Mouse (Mus musculus) layer of hippocampus, postnatal 10 days (tissue): ENCODE measurements at regions not wholly inside any gene's neighbourhood (a gene's known extent, or its start where the extent isn't known, plus 50 kb on each side); places are given as distances from the start of the nearest gene placed in this dataset.

Experiments used
- DNase-seq, 2 experiments: peaks; one replicate each; pipeline ENCODE4 v3.0.0; 2021; ENCODE audit warnings: low spot score in 2 of 2

- no peak for DNase-seq
Measured at GRCm38 (mm10) chr9:61517906-61518305, 145.7 kb downstream of the Tle3 start.

- DNase-seq, result no peak
Measured at GRCm38 (mm10) chr9:61511436-61511835, 139.3 kb downstream of the Tle3 start.

DNA sequence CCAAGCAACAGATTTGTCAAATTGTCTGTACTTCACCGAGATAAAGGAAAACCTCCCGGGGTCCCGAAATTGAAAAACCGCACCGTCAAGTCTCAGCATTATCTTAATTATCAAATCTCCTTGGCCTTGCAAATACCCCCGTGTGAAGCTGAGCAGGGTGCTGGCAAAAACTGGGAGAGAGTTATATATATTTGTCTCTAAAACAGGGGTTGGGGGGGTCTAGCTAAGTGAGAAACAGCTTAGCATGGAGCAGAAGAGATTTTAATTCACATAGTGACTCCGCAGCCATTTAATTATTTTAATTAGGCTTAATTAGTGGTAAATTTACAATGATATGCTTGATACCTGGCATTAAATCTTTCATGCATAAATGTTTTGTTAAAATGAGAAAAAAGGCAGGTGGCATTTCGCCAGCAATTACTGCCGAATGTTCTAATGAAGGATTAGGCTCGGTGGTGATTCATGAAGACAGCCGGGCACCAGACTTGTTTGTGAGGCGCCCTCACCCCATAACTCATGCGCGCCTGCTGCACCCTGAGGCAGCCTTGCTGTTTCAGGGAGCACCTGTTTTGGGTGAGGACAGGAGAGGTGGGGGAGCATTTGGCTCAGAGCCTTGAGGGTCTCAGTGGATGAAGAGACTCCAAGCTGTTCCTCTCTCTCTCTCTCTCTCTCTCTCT lies 138.2 kb downstream of the Tle3 start:
- DNase-seq, result peak; percentile 59 to 69

- DNase-seq, result no peak
Measured at GRCm38 (mm10) chr9:61509591-61510191, 137.5 kb downstream of the Tle3 start.

- no peak for DNase-seq
Measured at GRCm38 (mm10) chr9:61509091-61509490, 136.9 kb downstream of the Tle3 start.

GRCm38 (mm10) chr9:61500851-61501250 lies 128.7 kb downstream of the Tle3 start:
- DNase-seq, result no peak

- peak in 1 of 2 experiments; percentile 19 for DNase-seq
Measured at GRCm38 (mm10) chr9:61492896-61493295, 120.7 kb downstream of the Tle3 start.

GRCm38 (mm10) chr9:61491131-61491712 lies 119.1 kb downstream of the Tle3 start:
- no peak for DNase-seq

GRCm38 (mm10) chr9:61489983-61490382 lies 117.8 kb downstream of the Tle3 start:
- no peak for DNase-seq

DNA sequence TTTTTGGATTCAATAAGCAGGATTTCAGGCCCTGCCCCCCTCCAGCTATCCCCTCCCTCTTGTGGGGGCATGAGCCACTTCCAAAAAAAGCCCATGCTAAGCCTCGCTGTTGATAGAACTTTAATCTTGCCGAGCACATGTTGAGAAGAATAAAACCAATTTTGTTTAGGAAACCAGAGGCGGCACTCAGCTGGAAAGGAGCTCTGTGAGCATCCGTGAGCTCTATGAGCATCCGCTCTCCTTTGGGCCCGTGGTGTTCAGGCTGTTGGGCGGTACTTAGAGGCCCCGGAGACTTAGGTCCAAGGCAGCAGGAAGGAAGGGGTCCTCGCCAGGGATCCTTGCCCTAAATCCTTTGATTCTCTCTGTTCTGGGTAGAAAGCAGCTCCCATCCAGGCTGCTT lies 117.0 kb downstream of the Tle3 start:
- no peak for DNase-seq

DNA sequence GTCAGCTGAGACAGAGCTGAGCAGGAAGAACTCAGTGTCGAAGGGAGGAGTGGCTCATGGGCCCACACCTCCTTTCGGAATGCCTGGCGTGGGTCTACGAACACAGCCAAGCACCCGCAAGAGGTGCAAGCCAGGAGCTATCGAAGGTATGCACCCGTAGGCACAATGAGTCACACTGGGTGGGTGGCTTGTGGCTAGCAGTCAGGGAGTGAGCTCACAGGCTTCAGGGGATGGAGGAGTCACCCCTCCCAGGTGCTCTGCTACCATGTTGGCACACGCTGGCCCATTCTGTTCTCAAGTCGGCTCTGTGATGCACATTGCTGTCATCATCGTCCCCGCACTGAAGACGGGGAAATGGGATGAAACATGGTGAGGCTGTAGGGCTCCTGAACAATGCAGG lies 115.7 kb downstream of the Tle3 start:
- DNase-seq, result no peak

- DNase-seq, result peak; percentile 51 to 61
Measured at GRCm38 (mm10) chr9:61487146-61487545, 115.0 kb downstream of the Tle3 start.

DNA sequence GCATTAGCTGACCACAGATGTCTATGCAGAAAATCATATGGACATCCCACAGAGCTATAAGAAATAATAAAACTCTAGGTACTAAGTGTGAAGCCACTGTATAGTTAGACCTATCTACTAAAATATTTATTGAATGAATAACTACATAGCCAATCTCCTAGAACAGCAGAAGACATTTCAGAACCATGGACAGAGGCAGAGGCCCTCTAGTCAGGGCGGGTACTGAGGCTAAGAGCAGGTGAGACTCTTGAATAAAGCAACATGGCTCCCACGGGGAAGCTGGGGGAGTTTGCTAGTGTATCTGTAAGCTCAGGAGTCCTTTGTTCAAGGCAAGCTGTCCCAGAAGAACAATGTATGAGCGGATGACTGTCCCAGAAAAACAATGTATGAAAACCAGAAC lies 112.2 kb downstream of the Tle3 start:
- no peak for DNase-seq

GRCm38 (mm10) chr9:61479626-61480025 lies 107.5 kb downstream of the Tle3 start:
- DNase-seq, result no peak

- no peak for DNase-seq
Measured at GRCm38 (mm10) chr9:61478862-61479261, 106.7 kb downstream of the Tle3 start.

GRCm38 (mm10) chr9:61476351-61476750 lies 104.2 kb downstream of the Tle3 start:
- DNase-seq, result no peak

DNA sequence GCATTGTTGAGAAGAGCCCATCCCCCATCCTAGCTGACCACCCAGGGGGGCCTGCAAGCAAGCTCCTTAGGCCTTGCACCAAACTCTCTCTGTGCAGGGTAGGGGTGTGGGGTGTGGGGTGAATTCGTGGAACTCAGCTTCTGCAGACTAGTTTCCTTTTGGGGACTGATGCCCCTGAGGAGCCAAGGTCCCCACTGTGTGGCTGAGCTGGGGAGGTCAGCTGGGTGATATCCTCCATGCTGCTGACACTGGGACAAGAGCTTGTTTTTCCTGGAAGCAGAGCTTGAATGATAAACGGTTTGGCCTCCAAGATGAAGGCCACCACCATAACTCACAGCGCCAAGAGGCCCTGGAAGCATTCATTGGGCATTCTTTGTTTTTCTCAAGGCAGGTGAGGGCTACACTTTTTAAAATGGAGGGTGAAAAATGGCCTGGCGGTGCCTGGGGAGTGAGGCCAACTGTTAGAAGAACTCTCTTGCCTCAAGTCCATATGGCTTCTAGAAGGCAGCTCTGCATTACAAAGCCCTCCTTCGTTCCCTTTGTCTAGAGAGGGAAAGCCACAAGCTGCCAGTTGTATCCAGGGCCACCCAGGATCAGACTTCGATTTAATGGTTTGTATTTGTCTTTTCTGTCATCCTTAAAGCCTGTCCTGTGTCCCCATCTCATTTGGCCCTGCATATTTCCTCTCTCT lies 98.8 kb downstream of the Tle3 start:
- no peak for DNase-seq

DNA sequence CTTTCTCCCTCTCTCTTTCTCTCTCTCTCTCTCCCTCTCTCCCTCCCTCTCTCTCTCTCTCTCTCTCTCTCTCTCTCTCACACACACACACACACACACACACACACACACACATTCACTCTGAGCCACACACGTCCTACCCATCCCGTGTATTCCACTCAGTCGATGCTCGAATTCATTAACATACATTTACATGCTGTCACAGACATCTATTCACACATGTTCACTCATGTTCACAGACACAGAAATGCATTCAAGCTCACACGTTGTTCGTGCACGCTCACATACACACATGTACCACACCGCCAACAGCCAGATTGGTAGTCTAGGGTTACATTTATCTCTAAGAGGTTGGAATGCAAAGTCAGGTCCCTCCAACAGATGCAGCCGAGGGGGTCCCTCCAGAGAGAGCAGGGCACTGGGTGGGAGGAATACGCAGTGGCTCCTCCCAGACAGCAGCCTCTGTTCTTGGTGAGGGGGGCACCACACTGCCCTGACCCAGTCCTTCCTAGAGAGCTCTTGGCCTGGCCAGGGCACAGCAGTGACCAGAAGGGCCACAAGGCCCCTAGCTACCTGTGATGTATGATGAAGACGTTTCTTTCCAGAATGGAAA lies 96.8 kb downstream of the Tle3 start:
- no peak for DNase-seq

- peak; percentile 35 to 43 for DNase-seq
Measured at GRCm38 (mm10) chr9:61468368-61468848, 96.2 kb downstream of the Tle3 start.
